Mouse (Mus musculus) right cerebral cortex, postnatal 14 days (tissue): ENCODE results near the gene Ajm1.
"Not testable (repeated sequence)": the region's sequence is repeated elsewhere in the genome, so short reads cannot be mapped to it uniquely, and the experiment has no call there.

Experiments used
- DNase-seq: peaks from one replicate; pipeline ENCODE4 v3.0.0; 2022

Ajm1 gene

DNA sequence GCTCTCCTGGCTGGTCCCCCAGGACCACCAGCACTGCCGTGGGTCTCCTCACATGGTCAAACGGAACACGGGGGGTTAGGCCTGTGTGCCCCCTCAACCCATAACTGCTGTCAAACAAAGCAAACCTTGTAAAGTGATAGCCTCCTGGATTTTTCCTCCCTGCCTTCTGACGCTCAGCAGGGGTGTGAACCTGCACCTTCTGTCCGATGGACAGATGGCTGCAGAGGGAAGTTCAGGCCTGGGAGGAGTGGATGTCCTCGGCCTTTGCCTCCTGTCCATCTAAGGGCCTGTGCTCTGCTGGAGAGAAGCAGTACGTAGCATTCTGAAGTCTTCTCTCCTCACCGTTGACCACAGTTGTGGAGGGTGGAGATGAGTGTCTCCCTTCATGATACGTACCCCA is 19.6 kb downstream of the Ajm1 start:
- no peak for DNase-seq

DNA sequence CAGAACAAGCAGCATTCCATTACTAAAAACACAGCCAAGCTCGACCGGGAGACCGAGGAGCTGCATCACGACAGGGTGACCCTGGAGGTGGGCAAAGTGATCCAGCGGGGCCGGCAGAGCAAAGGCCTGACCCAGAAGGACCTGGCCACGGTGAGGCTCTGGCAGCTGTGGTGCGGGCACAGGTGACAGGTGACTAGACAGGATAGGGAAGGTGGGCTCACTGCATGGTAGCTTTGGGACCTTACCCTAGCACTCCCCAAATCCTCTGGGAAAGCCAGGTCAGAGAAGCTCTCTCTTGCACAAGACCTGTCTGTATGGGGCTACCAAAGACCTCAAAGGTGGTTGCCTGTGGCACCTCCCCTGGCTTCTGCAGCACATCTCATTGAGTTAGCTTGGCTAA is 21.0 kb downstream of the Ajm1 start:
- DNase-seq = no peak

DNA sequence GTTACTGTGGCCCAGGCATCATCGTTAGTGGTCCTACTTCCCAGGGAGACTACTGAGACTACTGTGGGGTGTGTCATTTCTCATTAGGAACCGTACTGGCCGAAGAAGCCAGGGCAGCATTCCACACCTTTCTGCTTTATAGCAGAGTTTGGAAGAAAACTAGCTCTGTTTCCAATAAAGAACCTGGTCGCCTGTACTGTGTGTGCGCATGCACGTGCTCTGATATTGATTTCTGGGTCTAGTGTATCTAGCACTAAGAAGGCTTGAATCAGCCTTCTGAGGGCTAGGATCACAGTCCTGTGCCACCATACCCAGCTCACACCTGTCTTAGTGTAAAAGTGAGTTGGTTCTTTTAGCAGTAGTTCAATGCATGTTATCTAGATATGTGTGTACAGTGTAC is 22.8 kb downstream of the Ajm1 start:
- DNase-seq = no peak

DNA sequence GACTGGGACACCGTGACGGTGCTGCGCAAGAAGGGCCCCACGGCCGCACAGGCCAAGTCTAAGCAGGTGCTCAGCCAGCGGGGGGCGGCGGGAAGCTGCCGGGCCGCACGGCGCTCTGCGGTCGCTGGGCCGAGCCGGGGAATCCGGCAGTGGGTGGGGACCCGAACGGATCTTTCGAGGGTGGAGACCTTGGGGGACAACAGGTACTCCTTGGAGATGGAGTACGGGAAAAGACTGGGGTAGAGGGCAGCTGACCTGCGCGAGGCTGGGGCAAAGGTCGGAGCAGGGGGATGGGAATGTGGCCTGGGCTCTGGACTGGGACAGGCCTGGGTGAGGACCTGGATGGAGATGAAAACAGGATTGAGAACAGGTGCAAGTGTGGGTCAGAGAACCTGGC is 23.6 kb downstream of the Ajm1 start:
- DNase-seq = no peak

DNA sequence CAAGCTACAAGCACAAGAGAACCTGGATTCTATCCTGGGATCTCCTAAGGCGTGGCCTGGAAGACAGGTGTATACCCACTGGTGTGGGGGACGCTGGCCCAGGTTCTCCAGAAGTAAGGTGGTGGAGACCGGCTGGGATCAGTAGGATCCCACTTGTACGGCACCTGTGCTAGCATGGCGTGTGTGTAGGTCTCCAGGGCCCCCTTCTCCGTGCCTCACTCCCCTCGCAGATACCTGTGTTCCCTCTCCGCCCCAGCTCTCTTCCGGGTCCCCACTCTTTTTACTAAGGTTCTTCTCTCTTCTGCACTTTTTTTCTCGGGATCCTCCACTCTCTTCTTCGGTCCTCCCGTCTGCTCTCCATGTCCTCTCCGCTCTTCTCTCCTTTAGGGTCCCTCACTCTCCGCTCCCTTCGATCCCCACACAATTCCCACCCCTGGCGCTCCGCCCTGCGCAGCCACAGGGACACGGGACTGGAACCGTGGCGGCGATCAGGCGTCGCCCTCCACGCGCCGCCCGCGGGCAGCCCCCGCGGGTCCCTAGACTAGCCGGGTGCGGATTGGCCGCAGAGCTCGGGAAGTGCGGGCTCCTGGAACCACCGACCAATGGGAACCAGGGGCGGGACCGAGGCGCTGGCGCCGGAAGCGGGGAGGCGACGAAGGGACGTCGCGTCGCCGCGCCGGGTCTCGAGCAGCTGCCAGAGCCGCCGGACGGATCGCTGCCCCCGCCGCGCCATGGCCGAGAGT is 24.2 kb downstream of the Ajm1 start, which contains the start of gene Edf1:
TSS of gene Edf1 (plus strand) at position 627 of the 743 bp plus-strand sequence.
- peak; percentile 95 for DNase-seq

DNA sequence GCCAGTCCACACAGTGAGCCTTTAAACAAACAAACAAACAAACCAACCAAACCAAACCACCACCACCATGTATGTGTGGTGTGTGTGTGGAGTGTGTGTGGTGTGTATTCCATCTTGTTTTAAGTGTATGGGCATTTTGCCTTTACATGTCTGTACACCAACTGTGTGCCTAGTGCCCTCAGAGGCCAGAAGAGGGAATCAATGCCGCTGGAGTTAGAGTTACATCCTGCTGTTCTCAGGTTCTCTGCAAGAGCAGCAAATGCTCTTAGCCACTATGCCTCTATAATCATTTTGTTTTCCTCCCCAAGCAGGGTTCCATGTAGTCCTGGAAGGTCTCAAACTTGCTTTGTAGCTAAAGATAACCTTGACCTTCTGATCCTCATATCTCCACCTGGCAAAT is 25.3 kb downstream of the Ajm1 start:
- DNase-seq = no peak

DNA sequence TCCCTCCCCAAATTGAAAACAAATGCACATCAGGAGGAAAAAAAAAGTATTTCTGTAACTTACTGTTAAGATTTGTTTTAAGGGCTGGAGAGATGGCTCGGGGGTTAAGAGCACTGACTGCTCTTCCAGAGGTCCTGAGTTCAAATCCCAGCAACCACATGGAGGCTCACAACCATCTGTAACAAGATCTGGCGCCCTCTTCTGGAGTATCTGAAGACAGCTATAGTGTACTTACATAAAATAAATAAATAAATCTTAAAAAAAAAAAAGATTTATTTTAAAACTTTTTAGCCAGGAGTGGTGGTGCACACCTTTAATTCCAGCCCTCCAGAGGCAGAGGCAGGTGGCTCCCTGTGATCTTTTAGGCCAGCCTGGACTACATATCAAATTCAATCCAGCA is 26.1 kb downstream of the Ajm1 start:
- not testable (repeated sequence) for DNase-seq

DNA sequence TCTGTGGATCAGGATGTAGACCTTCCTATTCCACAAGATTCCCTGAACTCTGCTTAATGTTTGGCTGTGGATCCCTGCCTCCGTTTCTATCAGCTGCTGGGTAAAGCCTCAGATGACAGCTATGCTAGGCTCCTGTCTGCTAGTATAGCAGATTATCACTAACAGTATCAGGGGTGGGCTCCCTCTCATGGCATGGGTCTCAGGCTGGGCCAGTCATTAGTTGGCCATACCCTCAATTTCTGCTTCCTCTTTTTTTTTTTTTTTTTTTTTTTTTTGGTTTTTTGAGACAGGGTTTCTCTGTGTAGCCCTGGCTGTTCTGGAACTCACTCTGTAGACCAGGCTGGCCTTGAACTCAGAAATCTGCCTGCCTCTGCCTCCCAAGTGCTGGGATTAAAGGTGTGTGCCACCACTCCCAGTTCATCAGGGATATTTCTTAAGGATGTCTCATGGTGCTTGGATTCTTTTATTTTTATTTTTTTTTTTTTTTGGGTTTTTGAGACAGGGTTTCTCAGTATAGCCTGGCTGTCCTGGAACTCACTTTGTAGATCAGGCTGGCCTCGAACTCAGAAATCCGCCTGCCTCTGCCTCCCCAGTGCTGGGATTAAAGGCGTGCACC is 28.3 kb downstream of the Ajm1 start:
- not testable (repeated sequence) for DNase-seq

DNA sequence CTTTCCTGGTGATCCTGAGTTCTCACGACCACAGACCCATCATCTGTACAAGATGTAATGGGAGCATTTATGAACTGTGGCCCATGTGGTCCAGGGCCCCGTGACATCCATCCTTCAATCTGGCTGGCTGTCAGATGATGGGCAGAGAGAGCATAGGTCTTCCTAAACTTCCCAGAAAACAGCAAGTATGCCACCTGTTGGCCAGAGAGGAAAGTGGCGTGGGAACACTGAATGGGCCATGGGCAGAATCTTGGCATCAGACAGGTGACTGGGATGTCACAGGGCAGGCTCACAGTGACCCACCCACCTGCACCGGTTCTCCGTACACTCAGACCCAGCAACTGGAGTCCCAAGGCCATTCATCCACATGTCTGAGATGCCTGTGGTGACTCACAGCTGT is 30.4 kb downstream of the Ajm1 start:
- no peak for DNase-seq

DNA sequence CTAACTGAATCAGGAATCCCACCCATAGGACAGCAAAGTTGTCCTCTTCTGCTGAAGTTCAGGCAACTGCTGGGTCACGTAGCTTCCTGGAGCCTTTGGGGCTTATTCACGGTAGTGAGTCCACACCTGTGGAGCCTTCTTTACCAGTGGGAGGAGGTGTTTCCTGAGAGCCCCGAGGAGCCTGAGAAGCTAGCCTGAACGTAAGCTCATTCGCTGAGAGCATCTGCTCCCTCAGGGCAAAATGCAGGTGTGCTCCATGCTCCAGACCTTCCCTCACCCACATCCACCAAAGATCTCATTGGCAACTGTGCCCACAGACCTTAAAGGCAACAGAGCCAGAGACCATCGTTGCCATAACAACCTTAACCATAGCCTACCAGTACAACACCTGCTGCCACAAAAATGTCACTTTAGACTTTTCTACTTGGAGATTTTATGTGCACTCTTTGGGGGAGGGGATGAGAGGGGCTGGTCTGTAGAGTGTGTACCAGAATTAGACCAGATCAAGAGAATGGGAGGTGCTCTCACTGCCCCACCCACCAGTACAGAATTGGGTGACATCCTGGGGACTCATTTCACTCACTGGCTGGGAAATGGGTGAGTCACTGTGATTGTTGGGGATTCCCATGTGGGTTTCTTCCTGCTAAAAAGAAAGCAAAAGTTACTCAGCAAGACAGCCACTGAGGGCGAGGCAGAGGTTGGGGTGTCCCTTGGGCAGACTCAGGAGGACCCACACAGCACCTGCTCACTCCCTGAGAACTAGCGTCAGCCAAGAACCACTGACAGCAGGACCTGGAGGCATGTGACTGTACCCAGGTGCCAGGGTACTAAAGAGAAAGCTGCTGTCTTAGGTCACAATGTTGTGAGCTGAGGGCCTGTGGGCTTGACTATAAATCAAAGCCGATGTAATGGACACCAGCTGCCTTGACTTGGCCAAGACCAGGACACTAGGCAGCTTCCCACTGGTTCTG is 32.3 kb downstream of the Ajm1 start:
- no peak for DNase-seq

DNA sequence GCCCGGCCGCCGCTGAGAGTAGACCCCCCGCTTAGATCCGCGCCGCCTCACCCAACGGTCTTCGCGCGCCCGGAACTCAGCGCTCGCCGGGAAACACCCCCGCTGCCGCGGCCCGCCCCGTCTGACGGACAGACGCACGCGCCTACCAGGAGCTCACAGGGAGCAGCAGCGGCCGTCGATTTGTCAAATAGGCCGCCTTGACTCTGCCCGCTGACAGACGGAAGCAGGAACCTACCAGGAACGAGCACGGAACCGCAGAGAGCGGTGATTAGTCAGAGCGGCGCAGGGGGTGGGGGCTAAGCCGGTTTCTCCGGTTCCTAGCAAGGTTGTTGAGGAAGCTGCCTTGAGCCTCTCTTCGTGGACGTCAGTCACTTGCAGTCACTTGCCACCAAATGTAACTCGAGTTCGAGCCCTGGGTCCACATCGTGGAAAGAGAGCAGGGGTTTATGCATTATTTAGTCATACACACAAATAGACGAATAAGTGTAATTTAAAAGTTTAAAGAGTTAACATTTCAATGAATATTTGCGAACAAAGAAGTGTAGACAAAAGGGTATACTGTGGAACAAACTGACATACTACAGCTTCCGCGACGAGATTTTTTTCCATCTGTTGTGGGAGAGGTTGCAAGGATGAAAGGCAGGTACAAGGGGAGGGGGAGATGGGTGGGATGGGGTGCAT is 34.6 kb downstream of the Ajm1 start, which contains the start of gene Traf2:
TSS of gene Traf2 (minus strand) at position 130 of the 681 bp plus-strand sequence.
- DNase-seq = peak; percentile 99

DNA sequence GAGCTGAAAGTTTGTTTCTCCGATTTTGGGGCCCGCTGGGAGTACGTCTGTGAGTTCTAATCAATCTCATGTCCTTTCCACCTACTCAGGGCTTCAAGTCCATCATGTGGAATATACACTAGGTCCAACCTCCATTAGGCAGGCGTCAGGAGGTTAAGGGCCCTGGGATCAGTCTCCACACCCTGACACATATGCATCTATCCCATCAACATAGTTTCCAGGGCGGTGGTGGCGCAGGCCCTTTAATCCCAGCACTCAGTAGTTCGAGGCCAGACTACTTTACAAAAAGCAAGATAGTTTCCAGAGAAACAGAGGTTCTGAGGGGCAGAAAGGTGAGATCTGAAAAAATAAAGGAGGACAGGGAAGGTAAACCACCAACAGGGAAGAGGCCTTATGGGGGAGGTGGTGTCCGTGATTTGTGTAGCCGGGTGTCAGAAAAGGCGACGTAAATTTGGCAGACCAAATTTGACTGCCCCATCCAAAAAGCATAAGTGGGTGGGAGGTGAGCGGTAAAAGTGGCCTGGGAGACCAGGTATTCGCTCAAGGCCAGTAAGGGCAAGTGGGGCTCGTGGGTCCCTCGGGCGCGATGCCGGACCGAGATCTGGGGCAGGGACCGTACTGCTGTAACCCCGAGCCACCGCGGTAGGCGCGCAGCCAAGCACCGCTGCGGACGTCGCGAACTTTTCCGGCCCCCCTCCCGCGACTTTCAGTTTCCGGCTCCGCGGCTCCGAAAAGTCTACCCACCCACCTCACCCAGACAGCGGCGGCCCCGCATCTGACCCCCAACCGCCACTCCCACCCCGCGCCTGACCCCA is 35.4 kb downstream of the Ajm1 start:
- no peak for DNase-seq

DNA sequence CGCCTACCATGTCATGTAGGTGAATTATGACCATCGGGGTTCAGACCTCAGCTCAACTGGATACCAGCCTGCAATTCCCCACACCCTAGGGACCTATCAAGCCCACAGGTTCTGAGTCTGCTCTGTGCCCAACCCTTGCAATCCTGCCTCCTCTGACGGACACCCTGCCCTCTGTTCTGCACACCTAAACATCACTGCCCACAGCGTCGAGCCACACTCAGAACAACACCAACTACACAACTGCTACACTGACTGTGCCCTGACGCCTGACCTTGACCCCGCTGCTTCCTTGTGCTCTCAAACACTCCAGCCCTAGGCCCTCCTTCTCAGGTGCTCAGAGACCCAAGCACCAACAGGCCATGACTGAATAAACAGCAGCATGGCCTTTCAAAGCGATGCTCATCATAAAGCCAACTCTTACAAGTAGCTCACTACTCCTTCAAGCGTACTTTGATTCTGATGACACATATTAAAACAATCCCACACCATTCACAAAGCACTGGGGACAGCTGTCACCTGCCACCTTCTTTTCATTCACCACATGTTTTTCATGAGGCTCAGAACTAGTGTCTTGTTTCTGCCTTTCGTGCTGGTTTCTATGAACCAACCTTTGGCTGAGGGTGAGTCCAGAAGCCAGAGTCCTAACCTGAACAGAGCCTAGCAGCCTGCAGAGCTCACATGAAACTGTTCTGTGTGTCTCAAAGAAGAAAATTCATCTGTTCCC is 39.8 kb downstream of the Ajm1 start:
- no peak for DNase-seq

DNA sequence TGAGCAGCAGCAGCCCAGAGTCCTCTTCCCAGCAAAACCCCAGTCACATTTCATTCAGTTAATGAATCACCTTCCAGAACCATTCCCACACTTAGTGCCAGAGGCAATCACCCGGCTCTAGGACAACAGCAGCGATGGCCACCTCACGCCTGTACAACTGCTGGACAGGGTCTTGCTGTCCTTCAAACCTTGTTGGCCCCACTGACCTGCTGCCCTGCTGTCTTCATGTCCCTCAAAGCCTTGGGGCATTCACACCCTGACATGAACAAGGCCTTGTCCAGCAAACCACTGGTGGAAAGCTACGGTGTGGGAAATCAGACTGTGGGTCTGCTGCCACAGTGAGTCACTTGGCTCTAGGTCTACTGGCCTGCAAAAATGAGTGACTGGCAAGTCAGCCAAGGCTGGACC is 41.0 kb downstream of the Ajm1 start:
- no peak for DNase-seq

DNA sequence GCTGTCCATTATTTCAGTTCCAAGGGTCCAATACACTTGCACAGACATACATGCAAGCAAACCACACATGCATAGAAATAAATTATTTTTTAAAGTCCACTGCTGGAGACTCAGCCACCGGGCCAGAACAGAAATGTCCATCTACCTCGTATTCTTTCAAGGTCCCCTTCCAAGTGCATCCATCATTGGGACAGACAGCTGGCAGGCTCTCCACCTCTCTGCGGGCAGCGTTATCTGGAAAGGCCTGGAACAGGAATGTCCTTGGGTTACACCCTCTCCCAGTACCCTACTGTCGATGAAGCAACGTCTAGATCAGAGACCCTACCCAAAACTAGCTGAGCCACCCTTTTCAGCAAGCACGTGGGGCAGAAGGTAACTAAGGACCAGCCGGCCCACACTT is 45.0 kb downstream of the Ajm1 start:
- no peak for DNase-seq

DNA sequence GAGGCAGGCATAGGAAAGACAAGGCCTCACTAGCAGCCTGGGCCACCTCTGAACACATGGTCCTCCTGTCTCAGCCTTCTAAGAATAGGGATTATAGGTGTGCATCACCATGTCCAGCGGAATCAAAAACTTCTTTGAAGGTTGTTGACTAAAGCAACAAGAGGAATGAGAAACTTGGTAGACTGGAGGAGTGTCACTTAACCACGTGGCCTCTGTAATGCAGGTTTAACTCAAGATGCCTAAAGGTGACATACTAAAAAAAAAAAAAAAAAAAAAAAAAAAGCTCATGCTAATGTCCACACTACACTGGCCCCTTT is 46.7 kb downstream of the Ajm1 start:
- no peak for DNase-seq

DNA sequence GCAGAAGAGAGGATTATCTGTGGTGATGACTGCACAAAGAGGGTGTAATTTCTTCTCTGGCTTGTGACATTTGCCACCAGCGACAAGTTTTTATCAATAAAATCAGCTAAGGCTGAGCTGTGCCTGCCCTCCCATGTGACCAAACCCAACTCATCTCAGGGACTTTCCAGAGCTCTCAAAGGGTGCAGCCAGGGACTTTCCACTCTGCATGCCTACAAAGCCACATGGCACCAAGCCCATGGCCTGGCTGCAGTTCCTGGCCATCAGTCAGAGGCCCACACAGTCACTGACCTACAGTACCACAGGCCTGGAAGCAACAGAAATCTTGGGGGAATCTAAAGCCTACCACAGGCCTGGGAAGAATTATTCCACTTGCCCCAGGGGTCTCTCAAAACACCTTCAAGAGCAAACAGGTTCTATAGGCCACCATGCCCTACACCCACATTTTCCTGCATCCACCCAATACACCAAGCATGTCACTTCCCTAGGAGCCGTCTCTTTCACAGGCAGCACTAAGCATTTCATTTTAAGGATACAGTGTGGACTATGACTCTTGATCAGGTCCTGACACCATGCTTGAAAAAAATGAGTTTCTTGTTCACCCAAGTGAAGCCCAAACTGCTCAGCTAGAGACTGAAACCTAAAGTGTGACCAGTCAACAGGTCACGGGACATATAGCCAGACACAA is 47.2 kb downstream of the Ajm1 start:
- peak; percentile 15 for DNase-seq

DNA sequence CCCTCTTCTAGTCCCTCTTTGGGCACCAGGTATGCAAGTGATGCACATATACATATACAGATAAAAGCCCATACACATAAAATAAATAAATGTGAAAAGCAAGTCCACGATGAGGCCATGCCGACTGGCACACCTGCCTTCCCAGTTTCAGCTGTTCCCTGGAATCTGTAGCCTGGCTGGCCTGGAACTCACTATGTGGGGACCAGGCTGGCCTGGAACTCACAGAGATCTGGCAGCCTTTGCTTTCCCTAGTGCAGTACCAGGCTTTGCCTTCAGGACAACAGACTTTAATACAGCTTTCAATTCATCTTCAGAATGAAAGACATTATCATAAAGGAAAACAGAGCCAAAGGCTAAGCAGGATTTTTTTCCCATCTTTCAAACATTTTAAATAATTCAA is 47.9 kb downstream of the Ajm1 start:
- no peak for DNase-seq

DNA sequence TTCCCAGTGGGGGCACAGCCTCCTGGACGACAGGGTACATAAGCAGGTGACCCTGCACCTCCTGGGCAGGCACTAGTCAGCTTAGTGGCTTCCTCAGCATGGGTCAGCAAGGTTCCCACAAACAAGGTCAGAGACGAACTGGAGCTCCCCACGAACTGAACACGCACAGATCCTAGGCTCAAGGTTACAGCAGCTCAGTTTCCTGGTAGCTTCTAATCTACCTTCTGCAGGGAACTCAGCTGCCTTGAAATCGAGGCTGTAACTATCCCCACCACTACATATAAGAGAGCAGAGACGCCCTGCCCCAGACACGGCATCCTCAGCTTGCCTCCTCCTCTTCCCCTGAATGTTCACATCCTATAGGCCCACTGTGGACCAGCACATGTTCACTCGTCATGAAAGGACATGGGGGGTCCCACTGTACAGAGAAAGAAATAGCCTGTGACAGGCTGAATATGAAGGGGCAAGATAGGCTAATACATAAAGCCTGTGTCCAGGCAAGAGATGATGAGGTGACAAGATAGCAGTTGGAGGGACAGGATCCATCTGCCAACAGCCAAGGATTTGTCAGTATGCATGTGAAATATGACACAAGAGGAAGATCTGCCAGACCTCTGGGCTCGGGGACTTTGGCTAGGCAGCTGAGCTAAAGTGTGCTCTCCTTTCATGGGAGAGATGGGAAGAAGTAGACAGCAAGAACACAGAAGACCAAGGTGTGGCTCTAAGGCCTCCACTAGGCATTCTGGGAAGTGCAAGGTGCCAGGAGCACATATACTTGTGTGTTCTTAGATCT is 54.9 kb downstream of the Ajm1 start:
- no peak for DNase-seq
